Mouse (Mus musculus) lung, embryonic 14.5 days (tissue): Measurements from ENCODE around the gene BC061237. TPM values are rescaled to one million over a fixed set of nuclear protein-coding genes. Genes with fewer than 3 reads are reported as not detected.
"Not testable (repeated sequence)": the region's sequence is repeated elsewhere in the genome, so short reads cannot be mapped to it uniquely, and the experiment has no call there.

Experiments
- ATAC-seq: fragments of 200-750 bp; cut with Nextera tagmentation; 2 replicates; pipeline ENCODE4 v1.8.0; 2017; ENCODE audit warnings: mild to moderate bottlenecking, moderate TSS enrichment, moderate library complexity; ENCODE audit not compliant: insufficient read depth
- DNase-seq: peaks from one replicate; pipeline ENCODE4 v3.0.0-alpha.2; 2015
- H3K27ac ChIP-seq: fragments of 300-500 bp; sonication (generic); 2 replicates; pipeline ENCODE4 v1.5.1; 2014; ENCODE audit warnings: low read depth, mild to moderate bottlenecking, moderate library complexity
- H3K27me3 ChIP-seq: fragments of 300-500 bp; sonication (generic); 2 replicates; pipeline ENCODE4 v1.6.1; 2014; ENCODE audit warnings: low read length, control low read depth; ENCODE audit not compliant: insufficient read depth
- H3K36me3 ChIP-seq: fragments of 300-500 bp; sonication (generic); 2 replicates; pipeline ENCODE4 v1.6.1; 2014; ENCODE audit warnings: control low read depth; ENCODE audit not compliant: insufficient read depth
- H3K4me1 ChIP-seq: fragments of 300-500 bp; sonication (generic); 2 replicates; pipeline ENCODE4 v1.6.1; 2014; ENCODE audit warnings: antibody characterized with exemption, control low read depth; ENCODE audit not compliant: insufficient read depth
- H3K4me2 ChIP-seq: fragments of 300-500 bp; sonication (generic); 2 replicates; pipeline ENCODE4 v1.6.1; 2014; ENCODE audit warnings: mild to moderate bottlenecking
- H3K4me3 ChIP-seq: fragments of 300-500 bp; sonication (generic); 2 replicates; pipeline ENCODE4 v1.5.1; 2014; ENCODE audit warnings: low read depth, low read length
- H3K9ac ChIP-seq: fragments of 300-500 bp; sonication (generic); 2 replicates; pipeline ENCODE4 v1.6.1; 2014
- H3K9me3 ChIP-seq: fragments of 300-500 bp; sonication (generic); 2 replicates; pipeline ENCODE4 v1.6.1; 2016; ENCODE audit warnings: low read depth, low read length, control low read depth
- WGBS: fragments of 180-500 bp; shearing (Covaris S2); extraction: QIAGEN DNeasy Blood & Tissue Kit; methylation state at CpG from one replicate; pipeline ENCODE4 v1.1.7; 2014; 5-methylcytosine and 5-hydroxymethylcytosine counted together
- polyA plus RNA-seq: library from polyadenylated mRNA; unstranded; fragments of >200 nt; fragmentation: Nextera tagmentation; extraction: Ambion mirVana; gene quantifications from 2 replicates; pipeline ENCODE4 v1.2.1, GENCODE M21; 2014

BC061237 gene
- not detected in 2 replicates for polyA plus RNA-seq

- H3K4me3 ChIP-seq, H3K9ac ChIP-seq, H3K4me2 ChIP-seq, H3K36me3 ChIP-seq, H3K9me3 ChIP-seq, H3K27me3 ChIP-seq, H3K4me1 ChIP-seq, H3K27ac ChIP-seq, DNase-seq, ATAC-seq: not testable (repeated sequence)
- 100% methylated on average over 1 of the region's 1 CpGs for WGBS
These were observed at the start of gene BC061237 for GRCm38 (mm10) chr14:44492163-44492562. Gene BC061237, plus strand, starts transcription at chr14:44492463.

GRCm38 (mm10) chr14:44517976-44518375 is 25.7 kb downstream of the BC061237 start, which contains the start of gene Gm17093:
Gene Gm17093, plus strand, starts transcription at chr14:44518276.
- not testable (repeated sequence) for H3K27ac ChIP-seq, H3K27me3 ChIP-seq, ATAC-seq, H3K9ac ChIP-seq, H3K4me1 ChIP-seq, H3K4me3 ChIP-seq, H3K9me3 ChIP-seq, H3K4me2 ChIP-seq, H3K36me3 ChIP-seq, DNase-seq
- WGBS = 82% methylated on average over 5 of the region's 5 CpGs

GRCm38 (mm10) chr14:44547961-44548360 is 55.7 kb downstream of the BC061237 start:
- 66% methylated on average over 3 of the region's 5 CpGs for WGBS
- not testable (repeated sequence) for DNase-seq, H3K4me3 ChIP-seq, H3K4me1 ChIP-seq, H3K4me2 ChIP-seq, ATAC-seq, H3K27ac ChIP-seq, H3K9ac ChIP-seq, H3K27me3 ChIP-seq, H3K9me3 ChIP-seq, H3K36me3 ChIP-seq

Other genes with a start within 250 kb of the BC061237 start
- gene Gm8220, start 206.9 kb upstream of the BC061237 start, polyA plus RNA-seq = not detected in 2 replicates
- not detected in 2 replicates for gene Gm5930, start 153.9 kb upstream of the BC061237 start, polyA plus RNA-seq
- not detected in 2 replicates for gene Gm8229, start 127.1 kb upstream of the BC061237 start, polyA plus RNA-seq
- gene Gm3371, start 81.8 kb upstream of the BC061237 start, polyA plus RNA-seq = not detected in 2 replicates
- gene Gm8232, start 58.8 kb upstream of the BC061237 start, polyA plus RNA-seq = not detected in 2 replicates
- gene Gm17093, start 25.8 kb downstream of the BC061237 start, polyA plus RNA-seq = not detected in 2 replicates
- gene Gm8247, start 90.7 kb downstream of the BC061237 start, polyA plus RNA-seq = not detected in 2 replicates
- not detected in 2 replicates for gene Gm5624, start 135.5 kb downstream of the BC061237 start, polyA plus RNA-seq
- not detected in 2 replicates for gene Gm8257, start 214.0 kb downstream of the BC061237 start, polyA plus RNA-seq